Mouse (Mus musculus) Muller cell, postnatal 12 days (primary cell): Measurements from ENCODE around the gene Itch.
"Not testable (repeated sequence)": the region's sequence is repeated elsewhere in the genome, so short reads cannot be mapped to it uniquely, and the experiment has no call there.

Source experiments
- DNase-seq: peaks from one replicate; pipeline ENCODE4 v3.0.0-alpha.2; 2015; ENCODE audit errors: inconsistent ontology term

Itch gene

DNA sequence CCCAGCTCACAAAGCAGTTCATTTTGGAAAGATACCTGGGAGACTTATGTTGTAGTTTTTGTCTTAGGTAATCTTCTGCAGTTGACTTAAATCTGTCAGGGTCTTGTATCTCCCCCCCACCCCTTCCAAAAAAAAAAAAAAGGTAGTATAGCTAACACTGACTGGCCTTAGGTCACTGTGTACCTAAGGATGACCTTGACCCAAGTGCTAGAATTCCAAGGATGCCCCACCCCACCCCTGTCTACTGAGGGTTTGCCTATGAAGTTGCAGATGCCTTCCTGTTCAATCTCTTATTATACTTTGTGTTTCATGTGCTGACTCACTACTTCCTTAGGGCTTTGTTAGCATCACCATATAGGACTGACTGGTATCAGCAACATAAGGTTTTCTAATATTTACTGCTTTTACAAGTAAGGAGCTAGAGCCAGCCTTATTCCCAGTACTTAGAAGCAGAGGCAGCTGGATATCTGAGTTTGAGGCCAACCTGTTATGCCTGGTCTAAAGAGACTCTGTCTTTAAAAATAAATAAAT lies 8.8 kb downstream of the Itch start:
- no peak for DNase-seq

DNA sequence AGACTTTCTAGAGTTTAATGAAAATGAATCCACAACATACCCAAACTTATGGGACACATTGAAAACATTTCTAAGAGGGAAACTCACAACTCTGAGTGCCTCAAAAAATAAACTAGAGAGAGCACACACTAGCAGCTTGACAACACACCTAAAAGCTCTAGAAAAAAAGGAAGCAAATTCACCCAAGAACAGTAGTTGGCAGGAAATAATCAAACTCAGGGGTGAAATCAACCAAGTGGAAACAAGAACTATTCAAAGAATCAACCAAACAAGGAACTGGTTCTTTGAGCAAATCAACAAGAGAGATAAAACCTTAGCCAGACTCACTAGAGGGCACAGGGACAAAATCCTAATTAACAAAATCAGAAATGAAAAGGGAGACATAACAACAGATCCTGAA lies 16.0 kb downstream of the Itch start:
- DNase-seq: not testable (repeated sequence)

DNA sequence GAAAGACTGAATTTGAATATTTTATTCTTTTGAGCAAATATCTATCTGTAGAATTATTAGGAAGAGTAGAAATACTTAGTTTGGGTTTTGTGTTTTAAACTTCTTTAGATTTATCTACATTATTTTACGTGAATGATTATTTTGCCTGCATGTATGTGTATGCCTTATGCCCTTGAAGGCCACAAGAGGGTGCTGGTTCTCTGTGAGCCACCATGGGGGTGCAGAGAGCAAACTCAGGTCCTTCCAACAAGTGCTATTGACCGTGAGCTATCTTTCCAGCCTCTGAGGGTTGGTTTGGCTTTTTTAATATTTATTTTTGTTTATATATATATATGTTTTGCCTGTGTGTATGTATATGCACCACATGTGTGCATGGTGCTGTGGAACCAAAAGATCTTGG lies 74.1 kb downstream of the Itch start:
- peak; percentile 9 for DNase-seq

DNA sequence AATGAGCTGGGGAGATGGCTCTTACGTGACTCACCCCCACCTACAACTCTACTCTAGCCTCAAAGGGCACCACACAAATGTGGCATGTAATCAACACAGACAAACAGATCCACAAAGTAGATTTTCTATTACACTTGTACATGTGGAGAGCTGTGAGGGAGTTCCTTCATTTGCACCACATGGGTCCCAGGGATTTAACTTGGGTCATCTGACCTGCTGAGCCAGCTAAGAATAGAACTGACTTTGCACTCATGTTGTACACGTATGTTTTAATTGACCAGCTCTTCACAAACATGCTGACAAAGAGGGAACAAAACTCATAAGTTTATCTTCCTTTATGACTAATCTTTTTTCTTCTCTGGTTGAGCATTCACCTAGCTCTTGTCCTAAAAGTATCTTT lies 89.8 kb downstream of the Itch start:
- no peak for DNase-seq

DNA sequence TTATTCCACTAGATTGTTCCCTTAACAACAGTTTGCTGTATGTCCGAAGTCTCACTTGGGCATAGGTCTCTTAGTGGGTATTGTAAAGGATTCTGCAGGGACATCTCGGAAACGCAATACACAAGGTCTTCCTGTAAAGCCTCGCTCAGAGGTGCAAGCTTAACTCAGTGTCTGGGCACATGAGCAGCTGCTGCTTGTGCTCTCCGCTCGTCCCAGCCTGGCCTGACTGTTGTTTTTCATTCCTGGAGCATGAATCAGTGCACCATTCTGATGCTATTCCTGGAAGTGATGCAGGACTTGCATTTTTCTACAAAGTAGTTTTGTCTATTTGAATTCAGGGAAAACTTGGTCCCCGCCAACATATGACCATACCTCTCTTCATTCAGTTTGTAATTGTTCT lies 91.4 kb downstream of the Itch start:
- DNase-seq: peak; percentile 80

DNA sequence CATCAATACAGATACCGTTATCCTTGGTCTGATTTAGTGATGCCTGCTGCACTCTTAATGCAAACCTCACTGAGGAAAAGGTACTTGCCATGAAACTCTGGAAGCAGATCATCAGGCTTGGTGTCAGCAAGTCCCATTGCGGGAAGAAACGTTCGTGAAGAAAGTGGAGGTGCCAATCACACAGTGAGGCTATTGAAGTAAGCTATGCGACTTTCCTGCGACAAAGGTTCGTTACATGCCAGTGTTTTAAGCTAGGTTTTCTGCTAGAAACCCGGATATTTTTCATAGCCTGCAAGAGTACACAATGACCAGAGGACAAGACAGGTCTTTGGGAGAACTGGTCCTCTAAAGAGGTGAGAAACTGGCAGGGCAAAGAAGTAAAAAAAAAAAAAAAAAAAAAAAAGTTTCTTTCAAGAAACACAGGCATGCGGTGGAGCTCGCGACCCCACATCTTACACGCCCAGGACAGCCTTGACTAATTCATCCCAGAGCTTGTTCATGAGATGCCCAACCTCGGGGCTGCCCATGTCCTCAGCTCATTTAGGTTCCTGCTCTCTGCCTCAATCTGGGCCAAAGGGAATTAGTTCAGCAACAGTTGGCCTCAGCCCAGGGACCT lies 102.5 kb downstream of the Itch start:
- no peak for DNase-seq

DNA sequence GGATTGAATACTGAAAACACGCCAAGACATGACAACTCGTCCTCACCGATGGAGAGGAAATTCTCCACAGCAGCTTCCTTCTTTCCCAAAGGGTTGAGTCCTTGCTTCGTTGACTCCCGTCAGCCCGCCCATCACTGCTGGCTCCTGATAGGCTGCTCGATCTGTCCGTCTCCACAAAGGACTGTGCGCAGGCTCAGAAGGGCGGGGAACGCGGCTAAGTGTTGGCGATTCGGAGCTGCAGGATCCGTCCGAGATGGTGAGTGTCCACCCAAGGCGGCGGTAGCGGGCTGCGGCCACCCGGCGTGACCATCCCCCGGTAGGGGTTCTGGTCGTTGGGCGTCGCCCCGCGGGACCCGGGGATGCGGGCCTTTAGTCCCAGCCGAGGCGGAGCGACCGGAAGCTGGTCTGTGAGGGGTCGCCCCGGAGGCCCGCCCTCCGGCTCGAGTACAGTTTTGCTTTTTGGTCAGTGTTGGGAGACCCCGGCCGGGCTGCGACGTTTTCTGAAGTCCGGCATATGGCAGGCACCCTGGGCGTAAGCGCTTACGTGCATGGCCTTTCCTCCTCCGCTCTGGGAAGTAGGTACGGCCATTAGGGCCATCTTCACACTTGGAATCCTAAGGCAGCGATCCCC lies 103.2 kb downstream of the Itch start, which contains the start of gene Dynlrb1:
Gene Dynlrb1 (plus strand): TSS at position 172 of the 631 bp plus-strand sequence.
- peak; percentile 97 for DNase-seq

DNA sequence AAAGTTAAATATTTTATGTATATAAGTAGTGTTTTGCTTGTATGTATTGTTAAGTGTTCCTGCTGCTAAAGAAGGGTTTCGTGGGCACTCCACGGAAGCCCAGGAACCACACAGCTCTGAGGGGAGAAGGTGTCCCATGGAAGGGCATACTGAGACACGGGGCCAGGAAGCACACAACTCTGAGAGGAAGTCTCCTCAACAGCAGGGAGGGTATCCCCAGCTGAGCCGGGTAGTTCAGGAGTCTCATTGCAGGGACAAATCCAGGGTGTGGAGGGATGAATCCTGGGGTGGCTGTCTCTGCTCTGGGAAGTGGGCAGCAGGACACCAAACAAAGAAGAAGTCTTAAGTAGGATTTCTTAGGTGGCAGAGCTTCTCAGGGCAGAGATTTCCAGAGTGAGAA lies 104.0 kb downstream of the Itch start:
- DNase-seq: no peak

DNA sequence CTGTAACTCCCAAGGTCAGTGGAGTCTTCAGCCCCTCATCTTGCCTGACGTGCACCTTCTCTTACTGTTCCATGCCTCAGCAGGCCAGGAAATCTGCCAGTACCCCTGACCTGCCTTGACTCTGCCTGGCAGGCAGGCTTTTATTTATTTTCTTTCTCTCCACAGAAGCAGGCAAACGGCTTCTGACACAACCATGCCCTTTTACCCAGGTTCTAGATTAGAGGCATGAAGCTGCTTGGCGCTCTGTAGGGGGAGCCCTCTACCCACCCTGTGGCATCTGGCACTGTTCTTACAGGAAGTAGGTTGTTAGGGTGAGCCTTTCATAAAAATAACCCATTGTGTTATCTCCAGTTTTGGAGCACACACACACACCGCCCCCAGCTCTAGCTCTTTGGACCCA lies 107.6 kb downstream of the Itch start:
- no peak for DNase-seq

DNA sequence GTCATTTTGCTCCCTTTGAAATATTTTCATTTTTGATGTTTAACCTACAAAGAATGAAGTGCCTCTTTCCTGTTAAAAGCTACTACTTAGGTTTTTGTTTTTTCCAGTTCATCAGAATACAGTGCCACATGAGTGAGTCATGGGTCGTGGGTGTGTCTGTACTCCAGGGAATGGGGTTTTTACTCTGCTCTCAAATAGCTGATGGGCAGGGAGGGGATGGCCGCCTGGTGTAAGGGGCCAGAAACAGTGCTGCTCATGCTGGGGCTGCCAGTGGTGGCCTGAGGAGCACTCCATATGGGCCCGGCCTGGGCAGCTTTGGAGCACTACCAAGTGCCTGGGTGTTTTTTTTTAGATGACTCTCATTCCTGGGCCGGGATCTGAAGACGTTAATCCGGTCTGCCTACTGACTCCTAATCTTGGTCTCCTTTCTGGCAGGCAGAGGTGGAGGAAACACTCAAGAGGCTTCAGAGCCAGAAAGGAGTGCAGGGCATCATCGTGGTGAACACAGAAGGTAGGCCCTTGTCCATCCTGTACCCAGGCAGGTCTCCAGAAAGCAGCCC lies 109.1 kb downstream of the Itch start:
- peak; percentile 70 for DNase-seq

DNA sequence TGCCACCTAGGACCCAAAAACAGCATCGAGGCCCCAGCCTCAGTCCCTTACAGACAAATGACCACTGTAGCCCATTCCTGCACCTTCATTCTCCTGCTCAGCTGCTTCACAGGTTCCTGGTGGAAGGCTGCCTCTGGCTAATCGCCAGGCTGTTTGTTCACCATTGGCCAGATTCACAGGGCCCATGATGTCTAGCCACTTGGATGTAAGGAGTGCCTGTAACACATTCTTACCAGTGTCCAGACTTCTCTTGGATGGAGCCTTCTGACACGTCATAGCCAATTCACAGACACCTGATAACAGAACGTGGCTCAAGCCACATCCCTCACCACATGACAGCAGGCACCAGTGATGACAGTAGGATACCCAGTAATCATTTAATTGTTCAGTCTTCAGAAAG lies 112.9 kb downstream of the Itch start:
- DNase-seq: no peak

DNA sequence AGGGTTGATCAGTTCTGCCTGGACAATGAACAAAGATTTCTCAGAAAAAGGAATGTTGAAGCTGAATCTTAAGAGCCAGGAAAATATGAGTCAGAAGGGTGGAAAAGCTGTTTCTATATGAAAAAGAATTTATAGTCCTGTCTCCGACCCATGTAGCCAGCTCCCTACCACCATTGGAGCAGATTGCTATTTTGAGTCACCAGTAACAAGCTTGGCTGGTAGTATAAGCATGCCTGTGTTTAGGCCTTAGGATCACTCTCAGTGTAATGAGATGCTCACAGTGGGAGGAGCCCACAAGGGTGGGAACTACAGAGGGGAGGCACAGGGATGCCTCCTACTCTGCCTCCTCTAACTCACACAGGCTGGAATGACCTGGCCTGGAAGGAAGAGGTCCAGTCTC lies 114.9 kb downstream of the Itch start:
- peak; percentile 49 for DNase-seq

DNA sequence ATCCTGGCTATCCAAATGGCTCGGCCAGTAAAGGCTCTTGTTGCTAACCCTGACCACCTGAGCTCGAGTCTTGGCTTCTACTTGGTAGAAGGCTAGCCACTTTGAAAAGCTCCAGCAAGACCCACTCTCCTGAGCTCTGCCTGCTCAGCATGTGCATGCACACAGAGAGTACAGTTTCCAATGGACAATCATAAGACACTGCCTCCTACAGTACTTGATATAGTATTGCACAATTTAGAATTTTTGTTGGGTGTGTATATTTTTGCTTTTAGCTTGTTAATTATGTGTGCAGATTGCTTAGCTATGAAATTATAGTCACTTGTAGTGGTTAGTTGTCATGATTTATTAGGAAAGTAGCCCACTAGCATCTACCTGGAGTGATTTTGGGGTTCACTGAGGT lies 115.4 kb downstream of the Itch start:
- DNase-seq: no peak

DNA sequence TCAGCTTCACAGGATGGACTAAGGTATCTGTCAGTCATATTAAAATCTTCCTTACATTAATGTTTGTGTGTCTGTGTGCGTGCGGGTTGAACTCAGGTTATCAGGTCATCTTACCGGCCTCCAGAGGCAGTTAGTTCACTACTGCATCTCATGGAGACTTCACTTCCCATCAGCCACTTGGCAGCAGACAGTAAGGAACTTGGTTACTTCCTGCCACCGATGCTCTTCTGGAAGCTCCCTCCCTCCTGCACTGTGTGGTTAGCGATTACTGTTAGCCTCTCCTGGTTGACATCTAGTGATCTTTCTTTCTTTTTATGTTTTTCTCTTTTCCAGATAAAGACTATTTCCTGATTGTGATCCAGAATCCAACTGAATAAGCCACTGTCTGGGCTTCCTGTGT lies 116.3 kb downstream of the Itch start:
- DNase-seq: no peak

DNA sequence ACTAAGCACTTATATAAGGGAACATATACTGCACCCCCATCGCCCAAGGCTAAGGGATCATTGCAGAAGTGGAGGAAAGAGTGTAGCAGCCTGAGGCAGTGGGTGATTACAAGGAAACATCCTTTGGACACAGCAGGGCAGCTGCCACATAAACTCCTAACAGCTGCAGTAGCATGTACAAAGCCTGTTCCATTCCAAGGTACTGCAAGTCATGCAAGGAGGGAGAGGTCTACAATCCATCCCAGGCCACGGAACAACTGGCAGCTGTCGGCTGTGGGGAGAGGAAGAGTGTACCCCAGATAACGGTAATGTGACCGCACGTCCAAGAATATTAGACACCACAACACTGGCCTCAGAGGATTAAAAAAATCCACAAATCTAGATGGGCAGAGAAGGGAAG lies 132.2 kb downstream of the Itch start:
- DNase-seq: no peak

DNA sequence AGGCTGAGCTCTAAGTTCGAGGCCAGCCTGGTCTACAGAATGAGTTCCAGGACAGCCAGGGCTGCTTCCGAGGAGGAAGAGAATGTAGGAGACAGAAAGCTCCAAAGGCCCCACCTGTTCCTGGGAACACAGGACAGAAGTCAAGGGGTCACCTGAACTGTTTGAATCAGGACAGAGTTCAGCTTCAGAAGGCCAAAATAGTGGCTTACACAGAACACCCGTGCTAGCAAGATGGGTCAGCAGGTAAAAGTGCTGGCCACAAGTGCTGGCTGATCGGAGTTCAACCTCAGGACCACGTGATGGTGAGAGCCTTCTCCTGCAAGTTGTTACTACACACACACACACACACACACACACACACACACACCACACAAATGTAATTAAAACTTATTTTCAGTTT lies 133.6 kb downstream of the Itch start:
- DNase-seq: no peak

DNA sequence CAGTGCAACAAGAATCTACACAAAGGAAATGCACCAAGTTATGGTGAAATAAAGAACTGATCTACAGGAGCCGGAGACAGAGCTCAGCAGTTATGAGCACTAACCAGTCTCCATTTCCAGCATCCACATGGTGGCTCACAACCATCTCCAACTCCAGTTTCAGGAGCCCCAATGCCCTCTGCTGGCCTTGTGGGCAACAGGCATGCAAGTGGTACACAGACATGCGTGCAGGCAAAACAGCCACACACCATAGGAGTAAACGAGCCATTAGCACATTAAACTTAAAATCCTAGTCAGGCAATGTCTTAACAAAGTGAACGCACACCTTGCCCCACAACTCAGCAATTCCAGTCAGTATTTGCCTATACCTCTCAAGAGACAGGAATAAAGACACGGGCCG lies 138.6 kb downstream of the Itch start:
- DNase-seq: no peak

DNA sequence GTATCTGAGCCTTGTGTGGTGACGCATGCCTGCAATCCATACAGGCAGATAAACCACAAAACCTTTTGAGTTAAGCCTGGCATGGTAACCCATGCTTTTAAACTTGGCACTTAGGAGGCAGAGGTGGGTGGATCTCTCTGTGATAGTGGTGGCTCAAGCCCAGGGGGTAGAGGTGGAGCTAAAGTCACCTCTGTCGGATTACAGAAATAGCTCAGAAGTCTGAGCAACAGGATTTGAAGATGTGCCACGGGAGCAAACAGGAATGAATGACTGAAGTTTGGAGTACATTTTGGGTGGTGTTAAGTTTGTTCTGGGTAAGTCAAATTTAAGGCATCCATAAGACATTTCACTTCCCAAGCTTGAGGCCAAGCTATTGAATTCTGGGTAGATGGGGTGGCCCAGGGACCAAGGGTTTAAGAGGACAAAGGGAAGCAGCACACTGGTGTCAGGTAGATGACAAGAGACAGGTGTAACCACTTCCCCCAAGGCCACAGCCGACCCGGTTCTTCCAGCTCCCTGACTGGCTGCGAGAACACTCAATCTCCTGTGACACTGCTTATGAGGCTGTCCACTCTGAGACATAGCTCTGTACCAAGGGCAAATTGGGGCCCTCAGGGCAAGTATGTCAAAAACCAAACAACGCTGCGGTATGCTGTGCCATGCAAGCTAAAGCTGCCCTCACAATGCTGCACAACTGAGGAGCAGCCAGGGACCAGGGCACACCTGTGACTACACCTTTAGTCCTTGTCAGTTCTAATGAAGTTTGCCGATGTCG lies 139.3 kb downstream of the Itch start:
- DNase-seq: no peak

DNA sequence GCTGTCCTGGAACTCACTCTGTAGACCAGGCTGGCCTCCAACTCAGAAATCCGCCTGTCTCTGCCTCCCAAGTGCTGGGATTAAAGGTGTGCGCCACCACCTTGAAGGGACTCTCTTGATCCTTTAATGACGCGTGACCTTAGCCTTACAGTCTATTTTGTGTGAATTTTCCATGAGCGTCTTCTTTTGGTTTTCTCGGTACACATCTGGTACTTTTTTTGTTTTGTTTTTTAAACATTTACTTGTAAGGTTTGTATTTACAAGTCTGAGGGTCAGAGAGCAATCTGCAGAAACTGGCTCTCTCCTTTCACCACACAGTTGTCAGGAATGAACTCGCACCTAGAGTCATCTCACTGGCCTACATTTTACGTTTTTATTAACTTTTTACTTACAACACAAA lies 140.3 kb downstream of the Itch start:
- no peak for DNase-seq

DNA sequence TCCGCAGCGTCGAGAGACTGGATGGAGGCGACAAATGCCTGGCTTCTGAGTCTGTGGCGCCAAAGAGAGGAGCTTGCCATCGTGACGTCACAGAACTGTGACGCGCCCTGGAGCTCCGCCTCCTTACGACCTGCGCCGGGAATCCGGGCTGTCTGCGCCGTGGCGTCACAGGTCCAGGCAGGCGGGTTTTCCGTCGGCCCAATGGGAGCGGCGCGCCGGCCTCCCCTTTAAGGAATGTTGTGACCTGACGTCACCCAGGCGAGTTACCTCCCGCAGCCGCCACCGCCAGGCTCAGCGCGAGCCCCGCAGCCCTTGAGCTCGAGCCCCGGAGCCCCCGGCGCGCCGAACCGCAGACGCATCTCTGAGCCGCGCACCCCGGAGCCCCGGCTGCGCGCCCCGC lies 142.9 kb downstream of the Itch start, which contains the start of gene Map1lc3a:
Gene Map1lc3a (plus strand): TSS at position 103 of the 400 bp plus-strand sequence.
- DNase-seq: peak; percentile 96
